ENCODE assay signal across 8 mouse cellular contexts in genomic region chr12:26068685-26069008, GRCm38 (mm10).
DNase-seq lines count a peak whose midpoint lies in the region; ATAC-seq and TF ChIP-seq lines count a peak whose summit lies in the region.

No protein-coding gene starts in this region.

- DNase-seq in heart, embryonic 10.5 days (ENCODE audit: low spot score), result no peak
- no peak for DNase-seq in heart, adult 9 months (ENCODE audit: low spot score in 2 of 2)
- peak; percentile 50 for DNase-seq in thymus, adult 2 months
- DNase-seq in thymus, postnatal 4 days, result no peak
- DNase-seq in liver, embryonic 13.5 days, result no peak
- no peak for DNase-seq in adrenal gland, postnatal 10 days
- no peak for DNase-seq in layer of hippocampus, postnatal 25 days (ENCODE audit: extremely low spot score in 1 of 2, low spot score in 1 of 2)

- peaks cover 10% of the 10 kb centered on the region for H3K4me1 ChIP-seq in heart, embryonic 10.5 days
- H3K4me1 ChIP-seq in thymus, adult 2 months (replicated peaks; ENCODE audit: control insufficient read depth, insufficient read depth, low read length), result peaks cover 10% of the 10 kb centered on the region
- no peaks in the 10 kb centered on the region for H3K4me1 ChIP-seq in liver, embryonic 13.5 days (replicated peaks)
- H3K4me1 ChIP-seq in stomach, embryonic 15.5 days, result peaks cover 10% of the 10 kb centered on the region; the same call in 1 of the 2 replicates

- H3K27ac ChIP-seq in heart, embryonic 10.5 days, result 0 out of 2 replicates have a peak overlapping the region, but pooled peaks have one; percentile 13
- peak overlapping the region; percentile 82 for H3K27ac ChIP-seq in thymus, adult 2 months (ENCODE audit: control insufficient read depth, insufficient read depth, low read length)
- no peak overlapping the region for H3K27ac ChIP-seq in liver, embryonic 13.5 days
- H3K27ac ChIP-seq in stomach, embryonic 15.5 days, result no peak overlapping the region

- peak overlapping the region; percentile 16 for H3K4me2 ChIP-seq in liver, embryonic 13.5 days
- H3K4me2 ChIP-seq in stomach, embryonic 15.5 days, result peak overlapping the region; percentile 45

- 30% methylated on average over 4 of the region's 4 CpGs for WGBS in heart, embryonic 10.5 days
- WGBS in thymus, adult 2 months, result 8% methylated on average over 4 of the region's 4 CpGs
- 10% methylated on average over 4 of the region's 4 CpGs for WGBS in liver, embryonic 13.5 days (ENCODE audit: insufficient replicate concordance)
- 34% methylated on average over 4 of the region's 4 CpGs for WGBS in stomach, embryonic 15.5 days

- no peak for ATAC-seq in liver, embryonic 13.5 days (ENCODE audit: low read depth)
- ATAC-seq in stomach, embryonic 15.5 days (ENCODE audit: insufficient read depth, low FRiP score, low read depth), result no peak

- peak overlapping the region; percentile 48 for H3K4me3 ChIP-seq in heart, embryonic 10.5 days
- peak overlapping the region; percentile 24 for H3K4me3 ChIP-seq in thymus, adult 2 months (ENCODE audit: control insufficient read depth, insufficient read depth, low read length)
- no peak overlapping the region for H3K4me3 ChIP-seq in liver, embryonic 13.5 days (replicated peaks)
- H3K4me3 ChIP-seq in stomach, embryonic 15.5 days (replicated peaks), result no peak overlapping the region

- no peak for TF ChIP-seq POLR2A in thymus, adult 2 months (IDR thresholded peaks at IDR 0.05; ENCODE audit: control insufficient read depth, extremely low read depth, insufficient read depth, low read length, poor library complexity)

- peaks cover 31% of the 10 kb centered on the region for H3K27me3 ChIP-seq in heart, embryonic 10.5 days (ENCODE audit: insufficient read depth, poor library complexity, severe bottlenecking)
- no peaks in the 10 kb centered on the region for H3K27me3 ChIP-seq in thymus, adult 2 months (ENCODE audit: control insufficient read depth, insufficient read depth, low read length)
- no peaks in the 10 kb centered on the region for H3K27me3 ChIP-seq in liver, embryonic 13.5 days
- H3K27me3 ChIP-seq in stomach, embryonic 15.5 days (replicated peaks), result no peaks in the 10 kb centered on the region

- no peak for TF ChIP-seq CTCF in thymus, adult 2 months (IDR thresholded peaks at IDR 0.05; ENCODE audit: borderline replicate concordance, control insufficient read depth, extremely low read depth, insufficient read depth, low read length, poor library complexity)

- H3K9me3 ChIP-seq in heart, embryonic 10.5 days, result no peaks in the 10 kb centered on the region
- H3K9me3 ChIP-seq in liver, embryonic 13.5 days (replicated peaks), result no peaks in the 10 kb centered on the region
- no peaks in the 10 kb centered on the region for H3K9me3 ChIP-seq in stomach, embryonic 15.5 days

- H3K36me3 ChIP-seq in heart, embryonic 10.5 days, result no peaks in the 10 kb centered on the region
- H3K36me3 ChIP-seq in thymus, adult 2 months (ENCODE audit: control insufficient read depth, insufficient read depth, low read length), result no peaks in the 10 kb centered on the region
- no peaks in the 10 kb centered on the region for H3K36me3 ChIP-seq in liver, embryonic 13.5 days
- H3K36me3 ChIP-seq in stomach, embryonic 15.5 days, result no peaks in the 10 kb centered on the region

- H3K9ac ChIP-seq in liver, embryonic 13.5 days, result no peak overlapping the region
- no peak overlapping the region for H3K9ac ChIP-seq in stomach, embryonic 15.5 days

Comparison
In these comparisons a context has a peak if more than half of its experiments do, and no peak if none do; other contexts are left out.
1. H3K27ac ChIP-seq: peak in heart, embryonic 10.5 days (single experiment) and thymus, adult 2 months (single experiment); none in liver, embryonic 13.5 days (single experiment) and stomach, embryonic 15.5 days (single experiment).
2. H3K4me3 ChIP-seq: peak in heart, embryonic 10.5 days (single experiment) and thymus, adult 2 months (single experiment); none in liver, embryonic 13.5 days (single experiment) and stomach, embryonic 15.5 days (single experiment).